ENCODE assay signal across 8 mouse cellular contexts in genomic region chr10:34483297-34484013, GRCm38 (mm10). TPM values are rescaled to one million over a fixed set of nuclear protein-coding genes. Genes with fewer than 3 reads are reported as not detected.
DNase-seq lines count a peak whose midpoint lies in the region; ATAC-seq lines count a peak whose summit lies in the region.

Gene Frk (plus strand): TSS chr10:34483399.

- peak; percentile 14 for DNase-seq in forebrain, embryonic 10.5 days (ENCODE audit: extremely low spot score, low spot score)
- DNase-seq in hindbrain, embryonic 14.5 days (ENCODE audit: low spot score): peak; percentile 24
- peak; percentile 43 for DNase-seq in liver, embryonic 11.5 days (ENCODE audit: low spot score)
- DNase-seq in retina, embryonic 14.5 days (ENCODE audit: low spot score): peak; percentile 10

- peak within 1 kb of the TSS; percentile 29 for H3K4me3 ChIP-seq in forebrain, embryonic 10.5 days
- no peak within 1 kb of the TSS for H3K4me3 ChIP-seq in forebrain, embryonic 13.5 days
- peak within 1 kb of the TSS; percentile 50 for H3K4me3 ChIP-seq in embryonic facial prominence, embryonic 13.5 days
- no peak within 1 kb of the TSS; the same call in 1 of the 2 replicates for H3K4me3 ChIP-seq in hindbrain, embryonic 14.5 days (replicated peaks; ENCODE audit: low read length)
- peak within 1 kb of the TSS; percentile 28 for H3K4me3 ChIP-seq in liver, embryonic 11.5 days (ENCODE audit: low read depth, low read length)
- H3K4me3 ChIP-seq in forebrain, embryonic 16.5 days (replicated peaks; ENCODE audit: low read length): no peak within 1 kb of the TSS

- H3K27me3 ChIP-seq in forebrain, embryonic 10.5 days (ENCODE audit: poor library complexity, severe bottlenecking): no peaks in the 10 kb centered on the region
- no peaks in the 10 kb centered on the region for H3K27me3 ChIP-seq in forebrain, embryonic 13.5 days
- no peaks in the 10 kb centered on the region for H3K27me3 ChIP-seq in embryonic facial prominence, embryonic 13.5 days
- H3K27me3 ChIP-seq in hindbrain, embryonic 14.5 days (ENCODE audit: control insufficient read depth, insufficient read depth, low read length): no peaks in the 10 kb centered on the region
- no peaks in the 10 kb centered on the region for H3K27me3 ChIP-seq in liver, embryonic 11.5 days (replicated peaks; ENCODE audit: control insufficient read depth, insufficient read depth, low read length)
- no peaks in the 10 kb centered on the region for H3K27me3 ChIP-seq in forebrain, embryonic 16.5 days (replicated peaks; ENCODE audit: control insufficient read depth, insufficient read depth, low read length)

- no peaks in the 10 kb centered on the region for H3K9me3 ChIP-seq in forebrain, embryonic 10.5 days
- H3K9me3 ChIP-seq in forebrain, embryonic 13.5 days (replicated peaks): no peaks in the 10 kb centered on the region
- H3K9me3 ChIP-seq in embryonic facial prominence, embryonic 13.5 days: no peaks in the 10 kb centered on the region
- no peaks in the 10 kb centered on the region for H3K9me3 ChIP-seq in hindbrain, embryonic 14.5 days (ENCODE audit: control insufficient read depth, low read length)
- H3K9me3 ChIP-seq in liver, embryonic 11.5 days (ENCODE audit: control insufficient read depth, low read length): no peaks in the 10 kb centered on the region
- no peaks in the 10 kb centered on the region for H3K9me3 ChIP-seq in forebrain, embryonic 16.5 days (ENCODE audit: control insufficient read depth, low read length)

- peak within 1 kb of the TSS; percentile 76 for H3K27ac ChIP-seq in forebrain, embryonic 10.5 days
- no peak within 1 kb of the TSS for H3K27ac ChIP-seq in forebrain, embryonic 13.5 days
- H3K27ac ChIP-seq in embryonic facial prominence, embryonic 13.5 days: peak within 1 kb of the TSS; percentile 86
- no peak within 1 kb of the TSS for H3K27ac ChIP-seq in hindbrain, embryonic 14.5 days
- H3K27ac ChIP-seq in liver, embryonic 11.5 days (ENCODE audit: low read depth, low read length): peak within 1 kb of the TSS; percentile 23; the same call in 1 of the 2 replicates
- no peak within 1 kb of the TSS for H3K27ac ChIP-seq in forebrain, embryonic 16.5 days (ENCODE audit: low read length)

- H3K9ac ChIP-seq in forebrain, embryonic 13.5 days: no peak within 1 kb of the TSS
- peak within 1 kb of the TSS; percentile 79 for H3K9ac ChIP-seq in embryonic facial prominence, embryonic 13.5 days
- no peak within 1 kb of the TSS for H3K9ac ChIP-seq in hindbrain, embryonic 14.5 days
- H3K9ac ChIP-seq in liver, embryonic 11.5 days (ENCODE audit: low read depth, low read length): no peak within 1 kb of the TSS
- H3K9ac ChIP-seq in forebrain, embryonic 16.5 days (replicated peaks; ENCODE audit: low read depth, low read length): no peak within 1 kb of the TSS

- peaks cover 12% of the 10 kb centered on the region; the same call in 1 of the 2 replicates for H3K4me1 ChIP-seq in forebrain, embryonic 10.5 days
- no peaks in the 10 kb centered on the region for H3K4me1 ChIP-seq in forebrain, embryonic 13.5 days
- H3K4me1 ChIP-seq in embryonic facial prominence, embryonic 13.5 days: no peaks in the 10 kb centered on the region
- no peaks in the 10 kb centered on the region for H3K4me1 ChIP-seq in hindbrain, embryonic 14.5 days (replicated peaks; ENCODE audit: control insufficient read depth, insufficient read depth, low read length)
- no peaks in the 10 kb centered on the region for H3K4me1 ChIP-seq in liver, embryonic 11.5 days (replicated peaks; ENCODE audit: control insufficient read depth, insufficient read depth, low read length)
- no peaks in the 10 kb centered on the region for H3K4me1 ChIP-seq in forebrain, embryonic 16.5 days (replicated peaks; ENCODE audit: control insufficient read depth, insufficient read depth, low read length)

- 33% methylated on average over 11 of the region's 11 CpGs for WGBS in forebrain, embryonic 10.5 days
- 46% methylated on average over 11 of the region's 11 CpGs for WGBS in forebrain, embryonic 13.5 days
- 3% methylated on average over 11 of the region's 11 CpGs for WGBS in embryonic facial prominence, embryonic 13.5 days
- WGBS in hindbrain, embryonic 14.5 days: 36% methylated on average over 11 of the region's 11 CpGs
- 36% methylated on average over 11 of the region's 11 CpGs for WGBS in liver, embryonic 11.5 days
- WGBS in forebrain, embryonic 16.5 days: 45% methylated on average over 11 of the region's 11 CpGs

- no peaks in the 10 kb centered on the region for H3K36me3 ChIP-seq in forebrain, embryonic 10.5 days (replicated peaks)
- H3K36me3 ChIP-seq in forebrain, embryonic 13.5 days (ENCODE audit: poor library complexity, severe bottlenecking): no peaks in the 10 kb centered on the region
- no peaks in the 10 kb centered on the region for H3K36me3 ChIP-seq in embryonic facial prominence, embryonic 13.5 days
- no peaks in the 10 kb centered on the region for H3K36me3 ChIP-seq in hindbrain, embryonic 14.5 days (replicated peaks; ENCODE audit: control insufficient read depth, insufficient read depth)
- H3K36me3 ChIP-seq in liver, embryonic 11.5 days (ENCODE audit: control insufficient read depth, insufficient read depth, low read length): no peaks in the 10 kb centered on the region
- no peaks in the 10 kb centered on the region for H3K36me3 ChIP-seq in forebrain, embryonic 16.5 days (ENCODE audit: control insufficient read depth, insufficient read depth)

- no peak within 1 kb of the TSS for H3K4me2 ChIP-seq in forebrain, embryonic 13.5 days
- peak within 1 kb of the TSS; percentile 63 for H3K4me2 ChIP-seq in embryonic facial prominence, embryonic 13.5 days
- peak within 1 kb of the TSS; percentile 10; the same call in 1 of the 2 replicates for H3K4me2 ChIP-seq in hindbrain, embryonic 14.5 days (replicated peaks)
- H3K4me2 ChIP-seq in liver, embryonic 11.5 days: peak within 1 kb of the TSS; percentile 52
- H3K4me2 ChIP-seq in forebrain, embryonic 16.5 days (ENCODE audit: low read length): no peak within 1 kb of the TSS

- no peak for ATAC-seq in forebrain, embryonic 13.5 days
- ATAC-seq in embryonic facial prominence, embryonic 13.5 days (ENCODE audit: insufficient number of reproducible peaks, insufficient read depth, low FRiP score, low TSS enrichment, low read depth): peak; percentile 78; the same call in 1 of the 2 replicates
- ATAC-seq in hindbrain, embryonic 14.5 days (ENCODE audit: low FRiP score): no peak
- ATAC-seq in liver, embryonic 11.5 days (replicated peaks; ENCODE audit: low FRiP score): peak; percentile 78
- ATAC-seq in activated CD4-positive, CD25-positive, alpha-beta regulatory T cell, adult 4 months: no peak
- ATAC-seq in forebrain, embryonic 16.5 days: no peak

RNA-seq across cellular contexts. Expression of gene Frk, which starts in this region (rescaled TPM):
- 2.8 TPM in 2 replicates for polyA plus RNA-seq in forebrain, embryonic 10.5 days (2016; fragmentation: Nextera tagmentation; extraction: Ambion mirVana)
- polyA plus RNA-seq in forebrain, embryonic 13.5 days (2015; fragmentation: Nextera tagmentation; extraction: Ambion mirVana): 0.66 and 0.91 TPM in 2 replicates
- polyA plus RNA-seq in embryonic facial prominence, embryonic 13.5 days (2015; fragmentation: Nextera tagmentation; extraction: Ambion mirVana): 15.6 and 18.0 TPM in 2 replicates
- polyA plus RNA-seq in hindbrain, embryonic 14.5 days (2014; fragmentation: Nextera tagmentation; extraction: Ambion mirVana): 0.78 and 1.1 TPM in 2 replicates
- polyA plus RNA-seq in liver, embryonic 11.5 days (2014; fragmentation: Nextera tagmentation; extraction: Ambion mirVana): 2.6 and 3.7 TPM in 2 replicates
- polyA plus RNA-seq in activated CD4-positive, CD25-positive, alpha-beta regulatory T cell, adult 4 months (2017; shearing (Covaris generic)): under 1 TPM in 1 of 2 experiments, not detected in 1; 0.13 TPM
- polyA plus RNA-seq in forebrain, embryonic 16.5 days (2015; fragmentation: Nextera tagmentation; extraction: Ambion mirVana): 0.75 and 0.95 TPM in 2 replicates

Comparison
In these comparisons a context has a peak if more than half of its experiments do, and no peak if none do; other contexts are left out.
1. H3K27ac ChIP-seq: peak in forebrain, embryonic 10.5 days (single experiment), embryonic facial prominence, embryonic 13.5 days (single experiment) and liver, embryonic 11.5 days (single experiment); none in forebrain, embryonic 13.5 days (single experiment), hindbrain, embryonic 14.5 days (single experiment) and forebrain, embryonic 16.5 days (single experiment).
2. H3K4me3 ChIP-seq: peak in forebrain, embryonic 10.5 days (single experiment), embryonic facial prominence, embryonic 13.5 days (single experiment) and liver, embryonic 11.5 days (single experiment); none in forebrain, embryonic 13.5 days (single experiment), hindbrain, embryonic 14.5 days (single experiment) and forebrain, embryonic 16.5 days (single experiment).
3. ATAC-seq: peak in embryonic facial prominence, embryonic 13.5 days (single experiment) and liver, embryonic 11.5 days (single experiment); none in forebrain, embryonic 13.5 days (single experiment), hindbrain, embryonic 14.5 days (single experiment), activated CD4-positive, CD25-positive, alpha-beta regulatory T cell, adult 4 months (single experiment) and forebrain, embryonic 16.5 days (single experiment).
4. H3K4me2 ChIP-seq: peak in embryonic facial prominence, embryonic 13.5 days (single experiment), hindbrain, embryonic 14.5 days (single experiment) and liver, embryonic 11.5 days (single experiment); none in forebrain, embryonic 13.5 days (single experiment) and forebrain, embryonic 16.5 days (single experiment).
5. Peak in every context shown above with its lines, with median percentiles within 50 percentile points of each other: DNase-seq.